Mouse (Mus musculus): ENCODE results near the gene Ccdc167.

- TF ChIP-seq GATA1 (IDR thresholded peaks at IDR 0.05; ENCODE audit: low read length), result no peak
- no peak for TF ChIP-seq TAL1 (IDR thresholded peaks at IDR 0.05; ENCODE audit: low read length)
Measured at GRCm38 (mm10) chr17:29708783-29709182, 8.1 kb downstream of the Ccdc167 start.

Data from erythroblast, embryonic 14.5 days (primary cell).